In the genomic region with DNA sequence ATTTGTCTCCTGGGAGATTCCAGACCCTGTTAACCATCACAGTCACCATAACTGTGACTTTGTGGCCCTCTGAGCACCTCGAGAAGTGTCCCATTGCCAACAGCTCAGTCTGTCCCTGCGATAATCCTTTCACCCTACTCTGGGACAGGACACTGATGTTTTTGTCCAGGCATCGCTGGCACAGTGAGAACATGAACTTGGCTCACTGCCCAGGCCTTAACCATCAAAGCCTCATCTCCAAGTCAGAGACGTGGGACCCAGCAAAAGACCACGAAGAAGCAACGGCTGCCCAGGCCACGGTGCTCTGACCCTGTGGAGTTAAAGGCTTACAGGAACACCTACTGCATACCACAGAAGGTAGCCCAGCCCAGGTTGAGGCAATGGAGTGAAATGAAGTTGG, we compare ENCODE assay signal across 9 mouse cellular contexts.
DNase-seq lines count a peak whose midpoint lies in the region; ATAC-seq lines count a peak whose summit lies in the region.
"Had no signal": no experiment of that assay in that cellular context is flagged by ENCODE, and none has a peak within 500 bp of the region (broad histone marks: within the 10 kb centered on the region; RNA-seq: fewer than 3 reads in every experiment).

No protein-coding gene starts in this region.

- H3K9ac ChIP-seq in limb, embryonic 12.5 days (replicated peaks), result no peak overlapping the region

- peaks cover 58% of the 10 kb centered on the region for H3K4me1 ChIP-seq in heart, embryonic 10.5 days
- H3K4me1 ChIP-seq in limb, embryonic 12.5 days (replicated peaks), result peaks cover 64% of the 10 kb centered on the region

- ATAC-seq in limb, embryonic 12.5 days (ENCODE audit: insufficient number of reproducible peaks, insufficient read depth, low FRiP score, low TSS enrichment, low read depth), result no peak
- ATAC-seq in megakaryocyte-erythroid progenitor cell, adult 5-6 weeks (replicated peaks; ENCODE audit: low FRiP score, low TSS enrichment, poor library complexity, severe bottlenecking), result no peak

- H3K27ac ChIP-seq in heart, embryonic 10.5 days, result no peak overlapping the region
- H3K27ac ChIP-seq in limb, embryonic 12.5 days, result no peak overlapping the region

- H3K9me3 ChIP-seq in heart, embryonic 10.5 days, result no peaks in the 10 kb centered on the region
- H3K9me3 ChIP-seq in limb, embryonic 12.5 days, result no peaks in the 10 kb centered on the region

- 38% methylated on average over 7 of the region's 7 CpGs for WGBS in heart, embryonic 10.5 days
- WGBS in limb, embryonic 12.5 days, result 73% methylated on average over 7 of the region's 7 CpGs

- H3K4me2 ChIP-seq in limb, embryonic 12.5 days, result peak overlapping the region; percentile 51; the same call in 1 of the 2 replicates

- no peak overlapping the region for H3K4me3 ChIP-seq in heart, embryonic 10.5 days
- H3K4me3 ChIP-seq in limb, embryonic 12.5 days (replicated peaks), result no peak overlapping the region
- H3K4me3 ChIP-seq: erythroblast, embryonic 14.5 days had no signal

- H3K36me3 ChIP-seq in heart, embryonic 10.5 days, result no peaks in the 10 kb centered on the region
- H3K36me3 ChIP-seq in limb, embryonic 12.5 days, result peaks cover 16% of the 10 kb centered on the region; the same call in 1 of the 2 replicates

- peak; percentile 35 to 41 for DNase-seq in heart, postnatal 10 days
- DNase-seq in heart, embryonic 10.5 days (ENCODE audit: low spot score), result no peak
- DNase-seq in 3T3-L1 (ENCODE audit: low read depth, low spot score) (peak; percentile 62), adipocyte (ENCODE audit: low spot score) (peak; percentile 82)
- no peak for DNase-seq in frontal cortex, postnatal 10 days (ENCODE audit: low spot score in 2 of 2)
- no peak for DNase-seq in urinary bladder, adult 18-20 months (ENCODE audit: low spot score in 2 of 2)

- H3K27me3 ChIP-seq in heart, embryonic 10.5 days (ENCODE audit: insufficient read depth, poor library complexity, severe bottlenecking), result no peaks in the 10 kb centered on the region
- H3K27me3 ChIP-seq in limb, embryonic 12.5 days, result no peaks in the 10 kb centered on the region

- intact Hi-C loops in heart, postnatal 10 days (cut with DNase I), result no loop called here

Comparison
In these comparisons a context has a peak if more than half of its experiments do, and no peak if none do; other contexts are left out.
1. DNase-seq: peak in heart, postnatal 10 days (2 of 2), 3T3-L1 (single experiment) and adipocyte (single experiment); none in heart, embryonic 10.5 days (single experiment), frontal cortex, postnatal 10 days (0 of 2) and urinary bladder, adult 18-20 months (0 of 2).